11 mouse cellular contexts compared by ENCODE assay signal in the genomic region with DNA sequence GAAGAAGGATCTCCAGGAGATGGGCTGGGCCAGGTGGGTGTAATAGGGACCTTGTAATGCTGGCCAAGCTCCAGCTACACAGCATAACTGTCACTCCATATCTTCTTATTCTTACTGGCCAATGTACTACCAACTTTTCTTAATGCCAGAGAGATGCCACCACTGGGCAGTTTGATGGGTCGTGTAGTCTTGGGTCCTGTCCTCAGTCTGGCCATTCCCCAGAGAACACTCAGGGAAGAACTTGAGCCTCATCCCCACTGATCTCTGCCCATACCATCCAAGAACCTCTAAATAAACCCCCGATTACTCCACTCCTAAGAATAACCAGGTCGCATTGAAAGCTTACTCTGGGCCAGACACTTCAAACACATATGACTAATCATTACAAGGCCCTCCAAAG.
"Had no signal": no experiment of that assay in that cellular context is flagged by ENCODE, and none has a peak within 500 bp of the region (broad histone marks: within the 10 kb centered on the region; RNA-seq: fewer than 3 reads in every experiment).

No protein-coding gene starts in this region.

- DNase-seq: forebrain, postnatal 0 days; heart, adult 18-20 months; heart, postnatal 10 days; heart, postnatal 4 days; kidney, adult 18-20 months; kidney, adult 8-10 months; kidney, postnatal 10 days; kidney, postnatal 25 days; kidney, postnatal 4 days; liver; liver, embryonic 13.5 days had no signal
